Mouse (Mus musculus) right cerebral cortex, adult 18-20 months (tissue): ENCODE measurements around the gene Coa3.

ENCODE experiments used
- DNase-seq: peaks from one replicate; pipeline ENCODE4 v3.0.0; 2022; ENCODE audit warnings: mixed read lengths

Coa3 gene

GRCm38 (mm10) chr11:101251031-101251430 is 27.9 kb downstream of the Coa3 start:
- no peak for DNase-seq

DNA sequence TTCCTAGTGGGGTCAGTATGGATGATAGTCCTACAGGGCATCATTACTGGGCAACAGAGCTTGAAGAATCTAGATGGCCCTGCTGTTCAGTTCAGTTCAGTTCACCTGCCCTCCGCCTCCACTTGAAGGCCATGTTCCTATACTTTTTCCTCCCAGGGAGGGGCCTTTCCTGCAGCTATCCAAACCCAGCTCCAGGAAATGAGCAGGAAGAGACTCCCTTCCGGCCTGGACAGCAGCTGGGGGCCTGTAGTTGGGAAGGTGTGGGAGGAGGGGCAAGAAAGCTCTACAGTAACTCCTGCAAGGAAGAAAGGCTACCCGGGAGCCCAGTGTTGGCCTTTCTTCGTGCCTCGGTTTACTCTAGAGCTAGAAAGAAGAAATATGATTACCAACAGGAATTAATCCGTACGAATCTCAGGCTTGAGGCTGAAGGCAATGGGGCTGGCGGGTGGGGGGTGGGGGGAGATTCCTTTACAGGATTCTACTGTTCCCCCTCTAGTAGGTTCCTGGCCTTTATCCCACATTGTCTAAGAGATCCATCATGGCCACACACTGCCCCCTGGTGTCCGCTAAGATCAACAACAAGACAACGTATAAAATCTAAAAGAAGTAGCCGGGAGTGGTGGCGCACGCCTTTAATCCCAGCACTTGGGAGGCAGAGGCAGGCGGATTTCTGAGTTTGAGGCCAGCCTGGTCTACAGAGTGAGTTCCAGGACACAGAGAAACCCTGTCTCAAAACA is 30.5 kb downstream of the Coa3 start:
- peak; percentile 60 for DNase-seq

DNA sequence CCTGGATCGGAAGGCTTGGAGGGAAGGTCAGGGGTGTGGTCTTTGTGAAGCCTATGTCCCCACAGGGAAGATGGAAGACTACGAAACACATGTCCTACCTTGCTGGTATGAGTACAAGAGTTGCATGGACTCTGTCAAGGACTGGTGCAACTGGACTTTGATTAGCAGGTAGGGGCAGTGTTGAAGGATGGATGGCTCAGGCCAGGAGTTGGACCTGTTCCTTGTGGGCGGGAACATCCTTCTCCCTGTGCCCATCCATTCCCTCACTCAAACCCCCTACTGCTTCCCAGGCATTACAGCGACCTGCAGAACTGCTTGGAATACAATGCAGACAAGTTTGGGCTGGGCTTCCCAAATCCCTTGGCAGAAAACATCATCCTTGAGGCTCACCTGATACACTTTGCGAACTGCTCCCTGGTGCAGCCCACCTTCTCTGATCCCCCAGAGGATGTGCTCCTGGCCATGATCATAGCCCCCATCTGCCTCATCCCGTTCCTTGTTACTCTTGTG is 31.3 kb downstream of the Coa3 start:
- no peak for DNase-seq

DNA sequence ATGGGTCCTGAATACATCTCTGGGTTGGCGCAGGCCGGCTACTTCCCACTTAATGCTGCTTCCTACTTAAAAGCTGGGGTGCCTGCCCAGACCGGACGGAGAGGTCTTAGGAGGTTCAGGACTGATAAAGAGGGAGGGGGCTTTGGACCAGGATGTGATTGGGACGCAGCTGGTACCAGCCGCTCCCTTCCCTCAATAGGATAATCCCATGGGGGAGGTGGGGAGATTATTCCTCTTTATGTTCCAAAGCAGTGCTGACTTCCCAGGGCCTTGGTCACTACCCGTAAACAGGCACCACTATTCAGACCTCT is 32.3 kb downstream of the Coa3 start:
- no peak for DNase-seq

DNA sequence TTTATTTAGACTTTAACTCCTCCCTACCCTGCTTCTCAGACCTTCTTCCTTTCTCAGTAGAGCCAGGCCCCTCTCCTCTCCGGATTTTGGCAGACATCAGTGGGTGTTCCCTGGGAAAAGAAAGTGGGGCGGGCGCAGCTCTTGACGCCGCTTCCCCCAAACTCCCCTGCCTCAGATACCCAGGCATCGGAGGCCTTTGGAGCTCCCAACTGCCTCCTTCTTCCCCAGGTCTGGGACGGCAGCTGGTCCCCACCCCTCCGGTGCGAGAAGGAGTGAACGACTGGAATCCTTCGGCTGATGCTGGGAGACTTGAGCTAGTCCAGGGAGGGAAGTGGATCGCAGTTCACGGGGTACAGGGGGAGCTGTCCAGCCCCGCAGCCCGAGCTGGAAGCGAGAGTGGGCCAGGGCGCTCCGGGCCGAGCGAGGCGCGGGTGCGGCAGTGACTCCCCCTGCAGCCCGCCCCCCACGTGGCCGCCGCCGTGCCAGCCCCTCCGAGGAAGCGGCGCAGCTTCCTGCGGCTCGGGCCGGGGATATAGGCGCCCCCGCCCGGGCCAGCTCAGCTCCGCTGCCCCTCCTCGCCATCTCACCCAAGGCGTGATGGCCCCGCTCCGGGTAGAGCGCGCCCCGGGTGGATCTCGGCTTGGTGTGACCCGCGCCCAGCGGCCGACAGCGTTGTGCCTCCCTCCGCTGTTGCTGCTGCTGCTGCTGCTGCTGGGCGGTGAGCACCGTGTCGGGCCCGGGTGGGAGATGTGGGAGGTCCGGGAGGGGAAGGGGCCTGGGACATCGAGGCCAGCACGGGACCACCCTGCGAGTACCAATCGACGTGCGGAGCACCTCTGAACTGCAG is 32.8 kb downstream of the Coa3 start, which contains the start of gene Ramp2:
Ramp2 (plus strand) TSS at position 174 of the 847 bp plus-strand sequence.
- DNase-seq: peak; percentile 32

GRCm38 (mm10) chr11:101245071-101245470 is 33.8 kb downstream of the Coa3 start:
- DNase-seq: no peak

GRCm38 (mm10) chr11:101238071-101238647 is 40.8 kb downstream of the Coa3 start:
- DNase-seq: peak; percentile 55

DNA sequence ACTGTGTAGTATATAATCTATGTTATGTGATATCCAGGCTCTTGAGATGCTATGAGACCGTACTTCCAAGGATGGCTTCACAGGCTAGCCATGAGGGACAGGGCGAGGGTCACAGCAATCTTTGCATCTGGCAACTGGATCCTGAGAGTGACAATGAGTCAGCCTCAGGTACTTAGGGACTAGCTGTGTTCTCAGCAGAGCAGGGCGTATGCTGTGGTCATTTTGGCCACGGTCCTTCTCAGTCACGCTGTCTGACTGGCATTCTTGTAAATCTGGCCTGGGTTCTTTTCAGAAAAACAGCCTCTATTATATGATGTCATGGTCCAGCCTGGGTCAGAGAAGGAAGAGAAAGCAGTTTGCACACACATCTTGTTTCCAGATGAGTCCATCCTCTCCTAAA is 42.1 kb downstream of the Coa3 start:
- DNase-seq: no peak

DNA sequence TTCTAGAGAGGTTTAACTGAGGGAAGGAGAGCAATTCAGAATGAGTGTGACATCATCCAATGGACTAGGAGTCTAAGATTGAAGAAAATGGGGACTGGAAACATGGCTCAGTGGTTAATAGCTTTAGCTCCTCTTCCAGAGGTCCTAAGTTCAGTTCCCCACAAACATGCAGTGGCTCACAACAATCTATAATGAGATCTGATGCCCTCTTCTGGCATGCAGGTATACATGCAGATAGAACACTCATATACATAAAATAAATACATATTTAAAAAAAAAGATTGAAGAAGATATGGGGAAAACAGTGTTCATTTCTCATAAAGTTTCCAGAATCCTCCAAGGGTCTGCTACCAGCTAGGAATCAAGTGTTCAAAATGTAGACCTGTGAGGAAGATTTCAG is 43.5 kb downstream of the Coa3 start:
- DNase-seq: no peak

- DNase-seq: no peak
These were observed 44.8 kb downstream of the Coa3 start for GRCm38 (mm10) chr11:101234124-101234523.

DNA sequence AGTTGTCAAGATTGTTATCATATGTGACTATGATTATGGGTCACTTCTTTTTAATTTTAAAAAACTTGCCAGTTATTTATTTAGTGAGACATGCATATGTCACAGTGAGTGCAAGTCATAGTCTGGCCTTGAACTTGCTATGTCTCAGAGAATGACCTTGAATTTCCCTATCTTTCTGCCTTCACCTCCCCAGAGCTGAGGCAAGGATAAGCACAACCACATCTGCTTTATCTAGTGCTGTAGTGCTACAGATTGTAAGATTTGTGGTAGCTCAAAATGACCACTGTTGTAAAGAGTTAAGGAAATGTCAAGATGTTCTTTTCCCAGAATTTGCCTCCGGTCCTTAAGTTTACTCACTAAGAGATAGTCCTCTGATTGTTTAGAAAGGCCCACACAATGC is 45.7 kb downstream of the Coa3 start:
- no peak for DNase-seq

DNA sequence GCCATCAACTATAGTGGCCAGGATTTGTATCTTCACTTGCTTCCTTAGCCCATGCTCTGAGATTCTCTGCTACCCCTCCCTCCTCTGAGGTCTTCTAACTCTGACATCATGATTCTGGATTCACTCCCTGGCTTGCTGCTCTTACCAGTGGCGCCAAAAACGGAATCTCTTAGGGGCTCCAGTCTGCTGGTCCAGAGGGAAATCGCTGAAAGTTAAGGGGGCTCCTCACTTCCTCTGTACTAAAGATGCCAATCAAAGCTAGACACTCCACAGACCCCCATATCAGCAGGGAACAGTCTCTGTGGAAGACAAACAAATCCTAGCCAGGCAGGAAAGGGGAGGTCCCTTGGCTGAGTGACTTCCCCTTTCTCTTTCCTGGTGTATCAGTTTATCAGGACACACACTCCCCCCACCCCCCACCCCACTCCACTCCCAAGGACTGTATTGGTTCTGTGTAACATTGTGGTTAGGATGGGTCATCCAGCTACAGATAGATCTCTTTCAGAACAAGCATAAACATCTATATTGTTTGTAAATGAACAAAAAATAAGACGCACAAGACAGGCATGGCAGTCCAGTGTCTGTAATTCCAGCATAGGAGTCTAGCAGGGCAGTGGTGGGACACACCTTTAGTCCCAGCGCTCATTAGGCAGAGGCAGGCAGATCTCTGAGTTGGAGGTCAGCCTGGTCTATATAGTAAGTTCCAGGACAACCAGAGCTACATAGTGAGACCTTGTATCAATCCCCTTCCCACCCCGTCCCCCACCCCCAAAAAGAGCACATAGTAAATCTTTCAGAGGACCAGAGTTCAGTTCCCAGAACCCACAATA is 46.7 kb downstream of the Coa3 start:
- DNase-seq: no peak

GRCm38 (mm10) chr11:101230991-101231871 is 47.7 kb downstream of the Coa3 start:
- no peak for DNase-seq

- no peak for DNase-seq
These were observed 48.4 kb downstream of the Coa3 start for GRCm38 (mm10) chr11:101230526-101230925.

DNA sequence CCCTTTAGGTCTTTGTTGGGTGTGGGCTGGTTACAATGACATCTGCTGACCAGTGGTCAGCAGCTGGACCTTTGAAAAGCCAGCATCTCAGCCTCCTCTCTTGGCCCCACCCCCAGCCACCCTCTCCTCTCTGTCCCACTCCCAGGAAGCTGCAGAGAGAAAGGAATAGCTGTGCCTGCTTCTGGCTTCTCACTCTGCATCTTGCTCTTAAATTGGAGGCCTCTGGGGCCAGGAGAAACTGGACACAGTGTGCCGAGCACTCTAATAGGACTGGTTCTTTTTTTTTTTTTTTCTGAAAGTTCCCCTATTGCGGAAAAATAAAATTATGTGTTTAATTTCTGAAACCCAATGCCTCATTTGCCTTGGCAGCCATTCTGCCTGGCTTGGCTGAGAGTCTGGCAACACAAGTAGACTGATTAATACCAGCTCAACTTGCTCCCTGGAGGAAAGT is 48.8 kb downstream of the Coa3 start:
- no peak for DNase-seq

DNA sequence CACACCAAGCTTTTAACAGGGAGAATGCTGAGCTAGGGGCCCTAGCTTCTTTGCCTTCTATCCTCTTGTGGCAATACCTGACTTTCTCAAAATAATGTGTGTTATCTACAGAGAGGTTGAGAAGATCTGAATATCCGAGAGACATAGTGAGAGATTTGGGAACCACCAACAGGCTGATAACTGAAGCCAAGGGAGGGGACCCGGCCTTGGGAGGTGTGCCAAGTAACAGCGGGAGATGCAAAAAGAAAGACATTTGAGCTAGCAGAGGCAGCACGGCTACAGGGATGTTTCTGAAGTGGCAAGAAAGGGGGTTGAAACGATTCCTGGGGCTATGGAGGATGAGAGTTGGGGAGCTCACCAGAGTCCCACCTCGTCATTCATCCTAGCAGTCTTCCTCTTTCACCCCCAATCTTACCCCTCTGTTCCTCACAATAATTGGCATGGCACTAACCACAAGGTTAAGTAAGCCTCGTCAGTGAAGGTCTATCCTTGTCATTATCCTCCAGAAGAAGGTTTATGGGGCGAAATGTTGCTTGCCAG is 49.5 kb downstream of the Coa3 start:
- DNase-seq: no peak
